Mouse (Mus musculus) gonadal fat pad, adult 2 months (tissue): ENCODE data around the gene Ints13. TPM values are rescaled to one million over a fixed set of nuclear protein-coding genes. Genes with fewer than 3 reads are reported as not detected.
A peak's percentile ranks its signal among the peaks of the same experiment; 100 is the strongest.
"Not testable (repeated sequence)": the region's sequence is repeated elsewhere in the genome, so short reads cannot be mapped to it uniquely, and the experiment has no call there.

Experiments
- DNase-seq: peaks from one replicate; pipeline ENCODE4 v3.0.0-alpha.2; 2012; ENCODE audit warnings: low read depth
- polyA plus RNA-seq: library from polyadenylated mRNA; depleted of rRNA; stranded (reverse); fragments of >200 nt; gene quantifications from 2 replicates; pipeline ENCODE4 v1.2.3, GENCODE M21; 2012; rRNA removed

Ints13 gene
- 15.9 and 18.6 TPM in 2 replicates for polyA plus RNA-seq

GRCm38 (mm10) chr6:146577310-146578109, at the start of gene Ints13:
Gene Ints13 (minus strand): TSS chr6:146577835.
- DNase-seq = peak; percentile 76

DNA sequence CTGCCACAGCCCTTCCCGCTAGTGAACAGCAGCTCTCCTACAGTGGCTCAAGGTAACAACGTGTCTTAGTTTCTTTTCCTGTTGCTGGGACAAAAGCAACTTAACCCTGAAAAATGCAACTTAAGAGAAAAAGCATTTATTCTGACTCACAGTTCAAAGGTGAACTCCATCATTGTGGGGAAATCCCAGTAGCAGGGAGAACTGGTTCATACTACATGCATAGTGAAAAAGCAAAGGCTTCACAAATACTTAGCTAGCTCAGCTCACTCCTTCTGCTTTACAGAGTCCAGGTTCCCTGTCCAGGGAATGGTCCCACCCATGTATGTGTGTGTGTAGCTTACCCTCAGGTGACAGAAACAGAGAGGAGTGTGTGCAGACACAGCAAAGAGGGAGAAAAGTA, 39.0 kb upstream of the Ints13 start:
- no peak for DNase-seq

DNA sequence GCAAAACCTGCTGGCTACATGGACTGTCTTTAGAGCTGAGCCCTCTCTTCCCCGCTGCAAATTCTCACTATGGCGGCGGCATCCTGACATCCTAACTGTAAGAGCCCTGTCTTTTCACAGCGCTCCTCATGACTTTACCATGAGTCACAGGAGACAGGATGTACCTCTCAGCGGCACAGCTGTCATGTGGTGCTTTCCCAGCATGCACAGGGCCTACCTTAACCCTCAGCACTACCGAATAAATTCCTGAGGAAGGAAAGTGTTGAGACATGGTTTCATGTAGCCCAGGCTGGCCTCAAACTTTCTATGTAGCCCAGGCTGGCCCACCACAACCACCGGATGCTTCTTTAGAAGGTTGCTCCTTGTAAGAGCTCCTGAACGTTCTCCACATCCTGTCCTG, 38.3 kb upstream of the Ints13 start:
- DNase-seq = no peak

DNA sequence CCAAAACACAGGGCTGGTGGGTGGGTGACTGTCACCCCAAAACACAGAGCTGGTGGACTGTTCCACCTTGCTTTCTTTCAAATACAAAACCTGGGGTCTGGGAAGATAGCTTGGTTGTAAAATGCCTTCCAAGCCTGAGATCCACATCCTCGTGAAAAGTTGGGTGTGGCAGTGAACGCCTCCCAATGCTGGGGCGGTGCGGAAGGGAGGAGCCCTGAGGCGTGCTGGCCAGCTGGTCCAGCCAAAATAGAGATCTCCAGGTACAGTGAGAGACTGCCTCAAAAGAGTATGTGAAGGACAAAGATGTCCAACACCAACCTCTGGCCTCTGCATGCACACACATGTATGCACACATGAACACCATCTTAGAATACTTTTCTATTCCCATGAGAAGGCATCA, 36.9 kb upstream of the Ints13 start:
- DNase-seq = no peak

GRCm38 (mm10) chr6:146613907-146614306, 36.3 kb upstream of the Ints13 start:
- no peak for DNase-seq

- DNase-seq = peak; percentile 62
These were observed 35.1 kb upstream of the Ints13 start for GRCm38 (mm10) chr6:146612736-146613135.

DNA sequence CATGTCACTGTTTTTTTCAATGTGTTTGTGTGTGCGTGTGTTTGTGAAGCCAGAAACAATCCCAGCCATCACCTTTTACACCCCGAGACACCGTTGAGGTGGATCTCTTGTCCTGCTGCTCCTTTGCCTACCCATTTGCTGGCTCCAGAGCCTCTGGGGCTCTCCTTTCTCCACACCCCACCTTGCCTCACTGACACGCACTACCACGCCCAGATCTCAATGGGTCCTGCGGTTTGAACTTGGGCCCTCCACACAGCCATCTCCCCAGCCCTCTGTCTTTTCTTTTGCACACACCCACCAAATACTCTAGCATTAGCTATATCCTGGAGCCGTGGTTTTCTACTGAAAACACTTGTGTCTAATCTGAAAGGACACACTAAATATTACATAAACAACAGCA, 34.3 kb upstream of the Ints13 start:
- no peak for DNase-seq

- no peak for DNase-seq
These were observed 33.8 kb upstream of the Ints13 start for GRCm38 (mm10) chr6:146611385-146611784.

DNA sequence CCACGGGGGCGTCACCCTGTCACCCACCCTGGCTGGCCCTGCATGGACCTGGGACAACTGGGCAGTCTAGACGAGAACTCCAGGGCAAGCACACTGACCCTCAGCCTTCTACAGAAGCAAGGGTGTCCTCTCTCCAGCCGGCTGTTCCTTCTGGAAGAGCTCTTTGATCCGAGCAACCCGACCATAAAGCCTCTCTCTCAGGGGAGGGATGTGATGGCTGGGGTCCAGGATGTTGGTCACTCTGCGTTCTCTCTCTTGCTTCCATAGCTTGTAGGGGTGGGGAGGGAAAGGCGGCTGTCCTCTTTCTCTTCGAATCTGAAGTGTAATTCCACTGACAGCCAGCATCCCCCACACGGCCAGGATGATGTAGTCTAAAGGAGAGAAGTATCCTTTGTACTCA, 26.0 kb upstream of the Ints13 start:
- DNase-seq = no peak

- no peak for DNase-seq
These were observed 25.0 kb upstream of the Ints13 start for GRCm38 (mm10) chr6:146602601-146603000.

GRCm38 (mm10) chr6:146585134-146585533, 7.5 kb upstream of the Ints13 start:
- no peak for DNase-seq

DNA sequence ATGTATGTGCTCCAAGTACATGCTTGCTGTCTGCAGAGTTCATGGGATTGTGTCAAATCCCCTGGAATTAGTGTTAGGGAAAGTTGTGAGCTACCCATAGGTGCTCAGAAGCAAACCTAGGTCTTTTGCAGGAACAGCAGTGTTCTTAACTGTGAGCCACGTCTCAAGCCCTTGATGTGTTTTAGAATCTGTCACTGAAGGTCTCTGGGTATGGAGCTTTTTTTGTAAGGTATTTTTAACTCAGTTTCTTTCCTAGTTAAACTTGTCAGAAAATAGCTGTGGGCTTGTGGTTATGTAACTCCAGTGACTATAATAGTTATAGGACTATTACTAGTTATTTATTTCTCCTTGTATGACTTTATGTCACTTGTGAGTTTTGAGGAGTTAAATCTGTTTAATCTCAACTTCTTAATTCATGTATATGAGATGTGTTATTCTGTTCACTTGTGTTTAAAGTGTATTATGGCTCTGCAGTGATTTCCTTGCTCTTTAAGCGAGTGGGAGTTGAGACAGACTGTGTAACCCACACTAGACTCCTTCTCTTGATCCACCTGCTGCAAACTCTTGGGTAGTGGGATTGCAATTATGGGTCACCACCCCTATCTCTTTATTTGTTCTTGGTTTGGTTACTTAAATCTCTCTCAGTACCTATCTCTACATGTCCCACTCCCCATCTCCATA, 5.9 kb upstream of the Ints13 start:
- no peak for DNase-seq

DNA sequence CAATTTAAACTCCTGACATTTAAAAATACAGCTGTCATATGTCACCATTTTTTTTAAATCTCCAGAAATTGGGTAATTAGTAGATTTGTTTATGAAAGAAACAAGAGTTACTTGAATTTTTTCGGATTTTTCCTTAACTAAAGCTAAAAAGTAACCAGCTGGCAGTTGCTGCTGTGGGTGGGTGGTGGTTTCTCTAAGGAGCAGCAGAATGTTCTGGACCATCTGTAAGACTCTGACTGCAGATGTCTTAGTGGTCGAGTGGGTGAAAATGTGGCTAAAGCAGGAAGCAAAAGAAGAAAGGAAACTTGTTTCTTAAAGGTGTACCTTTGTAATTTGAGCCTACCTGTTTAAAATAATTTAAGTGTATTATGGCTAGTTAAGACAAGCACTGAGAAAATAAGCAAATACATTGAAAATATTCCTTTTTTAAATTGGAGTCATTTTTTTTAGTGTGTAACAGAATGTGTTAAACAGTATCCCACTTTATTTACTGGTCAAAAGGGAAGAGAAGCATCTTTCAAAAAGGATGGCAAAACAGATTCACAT, 2.8 kb upstream of the Ints13 start:
- no peak for DNase-seq

DNA sequence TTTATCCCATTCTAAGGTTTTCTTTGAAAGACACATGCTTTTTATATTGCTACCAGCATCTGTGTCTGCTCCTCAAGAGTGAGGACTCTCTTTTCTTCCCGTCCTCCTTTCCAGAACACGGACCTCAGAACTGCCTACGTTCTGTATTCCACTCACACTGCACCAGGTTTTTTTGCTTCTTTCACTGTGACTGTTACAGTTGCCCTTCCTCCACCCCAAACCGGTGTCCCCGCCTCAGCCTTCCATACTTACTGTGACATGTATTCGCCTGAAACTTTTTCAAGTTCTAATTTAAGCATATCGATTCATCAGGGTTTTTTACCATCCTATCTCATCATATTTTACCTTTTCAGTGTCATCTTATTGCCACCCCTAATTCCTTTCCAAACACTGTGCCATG, 951 bp upstream of the Ints13 start:
- DNase-seq = no peak

- peak; percentile 27 for DNase-seq
These were observed 486 bp upstream of the Ints13 start for GRCm38 (mm10) chr6:146578111-146578531.

DNA sequence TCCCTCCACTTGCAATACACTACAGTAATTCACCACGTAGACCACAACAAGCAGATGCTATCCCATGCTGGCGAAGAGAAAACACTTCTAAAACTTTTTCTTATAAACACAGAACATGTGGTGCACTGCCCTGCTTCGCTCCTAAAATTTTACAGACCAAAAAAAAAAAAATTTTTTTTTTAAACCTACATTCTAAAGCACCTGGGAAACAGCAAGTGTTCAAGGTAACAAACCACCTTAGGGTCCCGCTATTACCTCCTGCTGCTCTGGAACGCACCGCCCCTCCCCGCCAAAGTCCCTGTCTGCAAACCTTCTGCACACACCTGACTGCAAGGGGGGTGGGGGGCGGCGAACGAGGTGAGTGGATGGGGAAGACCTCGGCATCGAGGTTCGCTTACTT, 732 bp downstream of the Ints13 start, which contains the start of gene Fgfr1op2:
Fgfr1op2 (plus strand) TSS at position 301 of the 400 bp plus-strand sequence.
- DNase-seq = no peak

DNA sequence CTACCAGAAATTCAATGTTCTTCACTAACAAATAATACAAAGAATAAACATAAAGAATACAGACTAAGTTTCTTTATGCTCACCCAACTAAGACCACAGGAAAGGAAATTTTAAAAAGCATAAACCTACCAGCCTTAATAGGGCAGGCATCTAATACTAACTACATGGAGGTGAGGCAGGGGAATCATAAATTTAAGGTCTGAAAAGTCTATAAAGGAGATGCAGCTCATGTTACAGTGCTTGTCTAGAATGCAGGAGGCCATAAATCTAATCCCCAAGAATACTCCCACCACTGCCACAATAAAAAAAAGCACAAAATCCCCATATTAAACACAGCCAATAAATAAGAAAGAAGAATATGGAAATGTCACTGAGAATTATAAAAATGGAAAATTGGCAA, 5.6 kb downstream of the Ints13 start:
- no peak for DNase-seq

GRCm38 (mm10) chr6:146562461-146562860, 15.2 kb downstream of the Ints13 start:
- DNase-seq = not testable (repeated sequence)

DNA sequence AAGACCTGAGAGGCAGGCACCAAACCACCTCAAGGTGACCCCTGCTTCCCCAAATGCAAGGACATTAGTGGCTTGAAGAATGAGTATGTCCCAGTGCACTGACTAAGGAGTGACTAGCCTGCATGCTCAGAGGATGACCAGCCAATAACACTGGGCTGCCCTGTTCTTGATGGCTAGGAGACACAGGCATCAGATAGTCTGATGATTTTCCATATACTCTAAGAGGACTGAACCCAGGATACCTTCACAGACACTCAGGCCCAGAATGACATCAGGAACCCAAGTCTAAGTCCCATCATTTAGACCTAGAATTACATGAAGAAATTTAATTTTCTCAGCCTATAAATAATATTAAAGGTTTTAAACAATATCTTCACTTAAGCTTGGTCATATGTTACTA, 26.3 kb downstream of the Ints13 start:
- DNase-seq = no peak

DNA sequence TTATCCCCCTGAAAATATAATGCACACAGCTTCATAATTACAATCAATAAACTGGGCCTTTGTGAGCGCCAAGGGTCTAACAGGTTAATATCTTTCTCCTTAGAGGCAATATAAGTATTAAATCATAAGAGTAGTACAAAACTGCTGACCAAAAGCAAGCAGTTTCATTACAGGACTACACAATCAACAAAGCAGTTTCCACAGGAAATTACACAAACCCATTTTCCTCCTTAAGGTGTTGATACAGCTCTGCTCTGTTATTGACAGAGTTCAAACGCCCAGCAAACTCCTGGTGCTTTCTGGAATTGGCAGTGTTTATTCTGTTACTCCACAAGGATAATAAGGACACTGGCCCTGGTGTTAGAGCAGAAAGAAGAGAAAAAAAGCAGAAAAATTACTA, 27.2 kb downstream of the Ints13 start:
- no peak for DNase-seq

- no peak for DNase-seq
These were observed 32.3 kb downstream of the Ints13 start for GRCm38 (mm10) chr6:146545289-146545865.

GRCm38 (mm10) chr6:146544622-146545021, 33.0 kb downstream of the Ints13 start:
- no peak for DNase-seq

DNA sequence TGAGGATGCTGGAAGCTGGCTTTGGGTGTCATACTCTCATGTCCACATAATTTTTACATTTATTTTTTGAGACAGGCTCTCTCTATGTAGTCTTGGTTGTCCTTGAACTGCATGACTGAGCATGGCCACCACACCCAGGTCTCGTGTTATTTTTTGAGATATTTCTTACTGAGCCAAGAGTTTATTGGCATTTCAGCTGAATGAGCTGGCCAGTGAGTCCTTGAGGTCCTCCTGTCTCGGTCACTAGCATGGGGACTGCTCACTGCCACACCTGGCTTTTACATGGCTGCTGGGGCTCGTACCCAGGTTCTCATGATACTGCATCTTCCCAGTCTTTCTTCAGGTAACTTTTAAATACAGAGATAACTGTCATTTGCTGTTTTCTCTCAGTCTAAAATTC, 37.2 kb downstream of the Ints13 start:
- DNase-seq = no peak
